20 mouse cellular contexts compared by ENCODE assay signal in the genomic region with DNA sequence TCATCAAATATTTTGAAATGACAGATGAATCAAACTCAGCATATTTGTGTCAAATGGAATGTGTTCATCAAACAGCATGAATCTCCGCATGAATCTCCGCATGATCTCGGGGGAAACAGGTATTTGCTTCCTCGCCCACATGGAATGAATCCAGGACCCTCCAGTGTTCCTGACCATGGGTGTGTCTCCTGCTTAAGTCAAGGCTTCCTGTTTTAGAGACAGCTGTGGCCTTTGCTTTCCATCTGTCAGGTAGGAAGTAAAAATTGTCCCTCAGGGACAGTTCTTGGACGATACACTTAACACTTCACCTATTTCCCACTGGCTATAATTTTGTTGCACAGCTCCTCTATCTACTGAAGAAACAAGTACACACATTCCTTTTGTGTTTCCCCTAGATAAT. TPM values are rescaled to one million over a fixed set of nuclear protein-coding genes. Genes with fewer than 3 reads are reported as not detected.
A peak's percentile ranks its signal among the peaks of the same experiment; 100 is the strongest.
DNase-seq lines count a peak whose midpoint lies in the region; ATAC-seq and TF ChIP-seq lines count a peak whose summit lies in the region.
"Had no signal": no experiment of that assay in that cellular context is flagged by ENCODE, and none has a peak within 500 bp of the region (broad histone marks: within the 10 kb centered on the region; RNA-seq: fewer than 3 reads in every experiment).

No protein-coding gene starts in this region.

- H3K79me2 ChIP-seq in heart, adult 2 months (replicated peaks; ENCODE audit: control insufficient read depth, insufficient read depth, low read length): no peaks in the 10 kb centered on the region

- peak; percentile 97 for TF ChIP-seq EP300 in heart, adult 2 months (IDR thresholded peaks at IDR 0.05; ENCODE audit: insufficient read depth, low read depth, low read length)

- TF ChIP-seq POLR2A in heart, adult 2 months (IDR thresholded peaks at IDR 0.05; ENCODE audit: insufficient read depth, low read depth, low read length): peak; percentile 44; the same call in 1 of the 2 replicates

- intact Hi-C loops in heart, adult 2 months (cut with DNase I): no loop called here

- no peak overlapping the region for H3K4me2 ChIP-seq in heart, embryonic 11.5 days
- H3K4me2 ChIP-seq: limb, embryonic 13.5 days; liver, embryonic 15.5 days; midbrain, embryonic 12.5 days; stomach, embryonic 15.5 days had no signal

- H3K9me3 ChIP-seq in heart, embryonic 11.5 days (replicated peaks; ENCODE audit: control insufficient read depth, low read length): no peaks in the 10 kb centered on the region
- H3K9me3 ChIP-seq: limb, embryonic 13.5 days; liver, embryonic 15.5 days; midbrain, embryonic 12.5 days; stomach, embryonic 15.5 days had no signal

- ATAC-seq in heart, embryonic 11.5 days (replicated peaks; ENCODE audit: insufficient number of reproducible peaks, low FRiP score, low TSS enrichment): no peak
- no peak for ATAC-seq in megakaryocyte progenitor cell, adult 5-6 weeks (replicated peaks; ENCODE audit: poor library complexity)

- H3K4me1 ChIP-seq in heart, adult 2 months (ENCODE audit: control insufficient read depth, insufficient read depth, low read length): peaks cover 9% of the 10 kb centered on the region
- H3K4me1 ChIP-seq in heart, embryonic 11.5 days (ENCODE audit: control insufficient read depth, insufficient read depth, low read length): no peaks in the 10 kb centered on the region
- H3K4me1 ChIP-seq: limb, embryonic 13.5 days; liver, embryonic 15.5 days; midbrain, embryonic 12.5 days had no signal

- peaks cover 3% of the 10 kb centered on the region; the same call in 1 of the 2 replicates for H3K36me3 ChIP-seq in heart, adult 2 months (ENCODE audit: control insufficient read depth, insufficient read depth, low read length)
- no peaks in the 10 kb centered on the region for H3K36me3 ChIP-seq in heart, embryonic 11.5 days (ENCODE audit: control insufficient read depth, insufficient read depth, low read length)
- H3K36me3 ChIP-seq: limb, embryonic 13.5 days; liver, embryonic 15.5 days; midbrain, embryonic 12.5 days; stomach, embryonic 15.5 days had no signal

- no peaks in the 10 kb centered on the region for H3K27me3 ChIP-seq in heart, adult 2 months (ENCODE audit: control insufficient read depth, insufficient read depth, low read length)
- no peaks in the 10 kb centered on the region for H3K27me3 ChIP-seq in heart, embryonic 11.5 days (ENCODE audit: control insufficient read depth, insufficient read depth, low read length)
- H3K27me3 ChIP-seq: CH12.LX; limb, embryonic 13.5 days; liver, embryonic 15.5 days; midbrain, embryonic 12.5 days; stomach, embryonic 15.5 days had no signal

- peak; percentile 27 for TF ChIP-seq CTCF in heart, adult 2 months (IDR thresholded peaks at IDR 0.05)

- no peak overlapping the region for H3K9ac ChIP-seq in heart, adult 2 months (ENCODE audit: low read depth, low read length)
- no peak overlapping the region for H3K9ac ChIP-seq in heart, embryonic 11.5 days (ENCODE audit: low read depth, low read length)
- H3K9ac ChIP-seq: limb, embryonic 13.5 days; liver, embryonic 15.5 days; midbrain, embryonic 12.5 days; stomach, embryonic 15.5 days had no signal

- DNase-seq in adrenal gland, postnatal 10 days: peak; percentile 28
- DNase-seq in adrenal gland, postnatal 25 days: no peak
- peak in 1 of 2 experiments; percentile 63 for DNase-seq in heart, adult 2 months
- peak; percentile 52 for DNase-seq in adipocyte (ENCODE audit: low spot score)
- peak; percentile 20 for DNase-seq in heart, postnatal 4 days
- no peak for DNase-seq in frontal cortex, postnatal 25 days (ENCODE audit: low spot score in 2 of 2)
- DNase-seq: cerebellum, adult 2 months; layer of hippocampus, adult 9-11 months; lung, postnatal 4 days; spleen, adult 18-20 months had no signal

- peak overlapping the region; percentile 47 for H3K27ac ChIP-seq in heart, adult 2 months
- H3K27ac ChIP-seq in heart, embryonic 11.5 days (ENCODE audit: low read depth, low read length): no peak overlapping the region
- H3K27ac ChIP-seq: limb, embryonic 13.5 days; liver, embryonic 15.5 days; midbrain, embryonic 12.5 days; stomach, embryonic 15.5 days had no signal

- no peak overlapping the region for H3K4me3 ChIP-seq in heart, adult 2 months
- no peak overlapping the region for H3K4me3 ChIP-seq in heart, embryonic 11.5 days (ENCODE audit: low read depth, low read length)
- H3K4me3 ChIP-seq: limb, embryonic 13.5 days; liver, embryonic 15.5 days; midbrain, embryonic 12.5 days; stomach, embryonic 15.5 days had no signal

- 38% methylated on average over 5 of the region's 5 CpGs for WGBS in heart, adult 2 months
- 65% methylated on average over 5 of the region's 5 CpGs for WGBS in heart, embryonic 11.5 days (ENCODE audit: insufficient replicate concordance)

RNA-seq across cellular contexts. Expression of gene Cd36, which starts 30.4 kb away (rescaled TPM):
- 1,000 to 10,000 TPM; 1,078 to 1,144 TPM for total RNA-seq in adrenal gland, postnatal 10 days (2021)
- 361 and 381 TPM in 2 replicates for total RNA-seq in adrenal gland, postnatal 25 days (2021)
- 1,000 to 10,000 TPM; 1,665 to 1,999 TPM for total RNA-seq in heart, adult 2 months (2021)
- polyA plus RNA-seq in heart, adult 2 months (2012; rRNA removed): 341 and 831 TPM in 2 replicates
- 46.8 and 56.2 TPM in 2 replicates for polyA plus RNA-seq in heart, embryonic 11.5 days (2014; fragmentation: Nextera tagmentation; extraction: Ambion mirVana)
- 1,000 to 10,000 TPM; 1,072 to 1,101 TPM for total RNA-seq in heart, postnatal 4 days (2021)
- 0.98 and 1.6 TPM in 2 replicates for total RNA-seq in megakaryocyte progenitor cell, adult 5-6 weeks (2015)
- total RNA-seq in megakaryocyte progenitor cell, adult 5-6 weeks (2017): 0.92 and 2.9 TPM in 2 replicates

RNA-seq across cellular contexts. Expression of gene Gnat3, which starts 43.4 kb away (rescaled TPM):
- under 1 TPM; 0.27 to 0.36 TPM for total RNA-seq in adrenal gland, postnatal 10 days (2021)
- total RNA-seq in adrenal gland, postnatal 25 days (2021): not detected in 2 replicates
- under 1 TPM; 0.70 to 0.76 TPM for total RNA-seq in heart, adult 2 months (2021)
- 0.08 and 0.12 TPM in 2 replicates for polyA plus RNA-seq in heart, adult 2 months (2012; rRNA removed)
- not detected in 2 replicates for polyA plus RNA-seq in heart, embryonic 11.5 days (2014; fragmentation: Nextera tagmentation; extraction: Ambion mirVana)
- not detected for total RNA-seq in heart, postnatal 4 days (2021)
- total RNA-seq in megakaryocyte progenitor cell, adult 5-6 weeks (2015): not detected in 2 replicates
- not detected in 2 replicates for total RNA-seq in megakaryocyte progenitor cell, adult 5-6 weeks (2017)
- polyA plus RNA-seq: cerebellum, adult 2 months; embryonic facial prominence, embryonic 14.5 days; forebrain, embryonic 11.5 days; intestine, embryonic 14.5 days; limb, embryonic 13.5 days; liver, embryonic 15.5 days; stomach, embryonic 15.5 days had no signal

Comparison
In these comparisons a context has a peak if more than half of its experiments do, and no peak if none do; other contexts are left out.
1. DNase-seq: peak in adrenal gland, postnatal 10 days (single experiment), adipocyte (single experiment) and heart, postnatal 4 days (single experiment); none in adrenal gland, postnatal 25 days (single experiment) and frontal cortex, postnatal 25 days (0 of 2).
2. RNA of gene Cd36, which starts 30.4 kb away (total RNA-seq): 1,665 to 1,999 TPM in heart, adult 2 months, 1,078 to 1,144 TPM in adrenal gland, postnatal 10 days, 1,072 to 1,101 TPM in heart, postnatal 4 days and 361 to 381 TPM in adrenal gland, postnatal 25 days; 0.92 to 2.9 TPM in megakaryocyte progenitor cell, adult 5-6 weeks; every median in the first group is over 10 times any median in the second.